Mouse (Mus musculus) layer of hippocampus, adult 8-10 months (tissue): ENCODE measurements at regions not wholly inside any gene's neighbourhood (a gene's known extent, or its start where the extent isn't known, plus 50 kb on each side); places are given as distances from the start of the nearest gene placed in this dataset.
"Not testable (repeated sequence)": the region's sequence is repeated elsewhere in the genome, so short reads cannot be mapped to it uniquely, and the experiment has no call there.

Source experiments
- DNase-seq, 2 experiments: peaks; one replicate each; pipeline ENCODE4 v3.0.0; 2022; ENCODE audit warnings: low spot score in 2 of 2

DNA sequence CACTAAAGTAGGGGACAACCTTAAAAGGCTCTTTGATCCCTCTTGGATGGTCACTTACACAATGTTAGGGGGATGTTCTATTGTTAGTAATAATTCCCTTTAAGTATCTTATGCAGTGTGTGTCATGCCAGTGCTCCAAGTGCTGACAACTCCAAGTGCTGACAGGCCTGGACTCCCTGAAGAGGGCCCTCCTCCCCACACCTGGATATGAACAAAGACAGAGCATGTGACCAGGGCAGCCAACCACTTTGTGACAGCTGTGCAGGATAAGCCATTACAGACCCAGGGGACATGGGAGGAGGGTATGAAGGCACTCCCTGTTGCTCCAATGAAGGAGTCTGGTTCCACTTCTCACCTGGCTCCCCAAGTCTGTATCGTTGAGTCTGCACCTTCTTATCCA lies 224.7 kb downstream of the Adamts15 start:
- no peak for DNase-seq

DNA sequence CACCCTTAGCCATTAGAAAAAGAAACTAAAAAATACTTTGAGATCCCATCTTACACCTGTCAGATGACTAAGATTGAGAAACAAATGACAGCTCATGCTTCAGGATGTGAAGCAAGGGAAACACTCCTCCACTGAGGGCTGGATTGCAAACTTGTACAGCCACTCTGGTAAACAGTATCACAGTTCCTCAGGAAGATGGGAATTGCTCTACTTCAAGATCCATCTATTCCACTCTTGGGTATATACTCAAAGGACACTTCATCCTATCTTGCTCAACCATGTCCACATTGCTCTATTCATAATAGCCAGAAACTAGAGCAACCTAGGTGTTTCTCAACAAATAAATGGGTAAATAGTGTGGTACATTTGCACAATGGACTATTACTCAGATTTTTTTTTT lies 241.2 kb downstream of the Snx19 start:
- no peak for DNase-seq

DNA sequence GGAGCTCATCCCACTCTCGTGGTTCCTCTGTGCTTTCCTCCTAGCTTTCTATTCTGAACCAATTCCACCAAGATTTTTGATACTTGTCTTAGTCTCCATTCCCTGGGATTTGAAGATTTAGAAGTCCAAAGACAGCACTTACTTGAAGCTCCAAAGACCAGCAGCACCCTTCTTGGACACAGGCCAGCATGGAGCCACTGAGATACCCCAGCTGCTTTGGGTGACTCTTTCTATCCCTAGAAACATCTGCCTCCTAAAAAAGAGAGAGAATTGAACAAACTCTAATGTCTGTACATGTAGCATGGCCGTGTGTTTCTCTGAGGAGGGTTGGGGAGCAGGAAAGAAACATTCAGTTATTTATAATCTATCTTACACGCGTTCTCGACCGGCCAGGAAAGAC lies 235.5 kb downstream of the Snx19 start:
- DNase-seq: no peak

DNA sequence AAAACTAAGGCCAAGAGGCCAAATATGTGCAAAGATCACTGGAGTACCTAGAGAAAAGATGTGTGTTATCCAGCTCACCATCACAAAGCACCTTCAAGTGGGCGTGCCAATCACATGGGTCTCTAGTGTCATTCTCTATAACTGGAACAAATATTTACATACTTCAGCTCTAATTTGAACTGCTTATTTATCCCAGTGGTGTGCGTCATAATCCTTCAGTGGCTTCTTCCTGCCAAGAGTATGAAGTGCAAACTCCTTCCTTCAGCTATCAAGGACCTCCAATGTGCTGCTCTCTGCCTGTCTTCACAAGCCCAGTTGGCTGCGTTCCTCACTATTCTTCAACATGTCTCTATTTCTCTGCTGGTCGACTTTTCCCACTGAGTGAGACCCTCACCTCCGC lies 227.1 kb downstream of the Snx19 start:
- DNase-seq: no peak

DNA sequence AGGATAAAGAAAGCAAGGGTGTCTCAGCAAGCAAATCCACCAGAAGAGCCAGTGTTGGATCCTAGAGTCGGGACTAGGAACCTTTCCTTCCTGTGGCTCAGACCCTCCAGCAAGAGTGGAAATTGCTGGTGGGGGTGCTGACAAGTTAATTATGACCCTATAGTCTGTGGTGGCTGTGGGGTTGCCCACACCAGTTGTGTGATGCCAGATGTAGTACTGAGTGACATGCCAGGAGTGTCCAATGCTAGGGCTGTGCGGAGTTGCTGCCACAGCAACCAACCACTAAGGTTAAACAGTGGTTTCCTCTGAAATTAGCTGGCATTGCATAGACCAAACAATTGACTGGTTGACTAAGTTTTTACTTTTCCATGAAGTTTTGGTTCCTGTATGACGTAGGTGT lies 226.3 kb downstream of the Snx19 start:
- DNase-seq: no peak

DNA sequence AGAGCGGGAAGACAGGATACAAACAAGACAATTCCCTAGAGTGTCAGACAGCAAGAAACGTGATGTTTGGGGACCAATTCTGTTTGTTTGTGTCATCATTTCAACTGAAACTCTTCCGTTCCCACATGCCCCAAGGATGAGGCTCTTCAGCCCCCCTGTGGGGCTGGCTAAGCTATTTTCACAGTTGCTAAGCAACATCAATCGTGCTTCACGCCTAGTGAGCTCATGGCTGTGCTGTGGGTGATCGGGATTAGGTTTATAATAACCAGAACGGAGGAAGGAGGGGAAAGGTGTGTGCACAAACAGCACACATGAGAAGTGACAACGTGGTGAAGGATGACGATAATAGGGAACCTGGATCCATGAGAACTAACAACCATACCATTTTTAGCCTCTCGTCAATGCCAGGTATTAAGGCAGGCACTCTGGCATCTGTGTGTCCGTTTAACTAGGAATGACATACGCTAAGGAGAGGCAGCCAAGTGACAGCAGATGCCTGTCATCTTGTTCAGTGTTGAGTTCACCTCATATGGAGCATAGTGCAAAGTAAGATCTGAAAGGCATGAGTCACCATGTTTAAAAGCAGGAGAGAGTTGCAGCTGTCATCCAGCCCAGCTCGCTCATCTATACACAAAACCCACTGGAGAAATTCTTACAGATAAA lies 222.6 kb downstream of the Snx19 start:
- DNase-seq: peak; percentile 58 to 65

DNA sequence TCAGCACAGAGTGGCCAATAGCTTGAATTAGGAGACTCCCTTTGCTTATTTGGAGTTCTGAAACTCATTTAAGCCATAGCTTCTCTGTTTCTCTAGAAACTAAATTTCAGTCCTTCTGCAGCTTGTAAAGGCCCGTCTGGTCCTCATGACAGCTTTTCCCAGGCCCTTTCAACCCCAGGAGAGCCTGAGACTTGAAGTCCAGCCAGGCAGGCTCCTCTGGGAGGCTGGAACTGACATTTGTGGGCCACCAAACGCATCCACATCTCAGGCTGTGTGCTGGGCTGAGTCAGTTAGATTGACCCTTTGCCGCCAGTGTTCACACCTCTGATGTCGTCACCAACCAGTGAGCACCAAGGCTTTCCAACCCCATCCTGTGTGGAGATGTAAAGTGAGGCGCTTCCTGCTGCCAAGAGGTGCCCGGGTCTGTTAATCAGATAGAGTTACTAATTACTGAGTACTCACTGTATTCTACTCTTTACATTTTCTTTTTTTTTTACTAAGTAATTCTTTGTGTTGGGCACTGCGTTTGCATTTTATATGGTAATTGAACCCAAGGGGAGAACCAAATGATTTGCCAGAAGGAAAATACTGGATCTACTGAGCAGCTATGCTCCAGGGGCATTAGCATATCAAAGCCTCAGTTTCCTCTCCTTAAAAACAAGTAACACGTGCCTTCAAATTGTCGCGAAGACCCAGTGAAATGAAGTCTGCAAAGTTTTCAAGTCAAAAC lies 207.0 kb downstream of the Snx19 start:
- no peak for DNase-seq

DNA sequence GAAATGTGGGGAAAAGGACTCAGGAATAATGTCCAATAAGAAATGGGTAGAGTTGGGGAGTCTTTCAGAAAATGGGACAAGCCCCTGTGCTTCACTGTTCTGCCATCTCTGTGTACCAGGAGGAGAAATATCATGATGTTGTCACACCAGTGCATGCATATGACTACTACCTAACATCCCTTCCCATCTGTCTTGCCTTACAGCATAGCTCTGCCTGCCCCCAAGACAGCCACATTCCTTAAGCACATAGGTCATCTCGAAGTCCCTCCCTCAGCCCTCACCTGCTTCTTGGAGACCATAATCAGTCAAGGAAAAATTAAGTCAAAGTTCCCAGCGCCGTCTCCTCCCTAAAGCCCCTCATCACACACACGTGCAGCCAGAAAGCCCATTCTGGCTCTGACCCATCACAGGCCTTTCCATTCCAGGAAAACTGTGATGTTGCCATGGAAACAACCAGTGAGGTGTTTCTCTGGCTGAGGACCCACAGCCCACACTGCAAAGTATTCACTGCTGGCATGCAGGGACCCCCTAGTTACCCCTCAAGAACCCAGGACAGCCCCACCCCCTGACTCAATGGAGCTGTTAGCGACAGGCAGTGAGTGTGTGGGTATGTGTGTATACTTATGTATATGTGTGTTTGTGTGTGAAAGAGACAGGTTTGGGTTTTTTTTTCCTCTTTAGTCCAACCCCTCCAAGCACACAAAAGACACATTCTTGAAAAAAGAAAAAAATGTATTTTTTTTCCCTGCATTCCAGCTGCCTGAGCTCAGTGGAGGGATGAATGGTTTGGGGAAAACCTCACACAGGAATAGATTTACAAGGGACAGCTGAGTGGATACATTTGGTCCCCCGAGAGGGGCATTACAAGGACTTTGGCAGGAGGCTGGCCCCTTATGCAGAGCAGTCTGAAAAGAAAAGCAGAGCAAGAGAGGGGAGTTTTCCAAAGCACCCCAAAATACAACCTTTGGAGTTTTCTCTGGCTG lies 205.5 kb downstream of the Snx19 start:
- DNase-seq: no peak

DNA sequence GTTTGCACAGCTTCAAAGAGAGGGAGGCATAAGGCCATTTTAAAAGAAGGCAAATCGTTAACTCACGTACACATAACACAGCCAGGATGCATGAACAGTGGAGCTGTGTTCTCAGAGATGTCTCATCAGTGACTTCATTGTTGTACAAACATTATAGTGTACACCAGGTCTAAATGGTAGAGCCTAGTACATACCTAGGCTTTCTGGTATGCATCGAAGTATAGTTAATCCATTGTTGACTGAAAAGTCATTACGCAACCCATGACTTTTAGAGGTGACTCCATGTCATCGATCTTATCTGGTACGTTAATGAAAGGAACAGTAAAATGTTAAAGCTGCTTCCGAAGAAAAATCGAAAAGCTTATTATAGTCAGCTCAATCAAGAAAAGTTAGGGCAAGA lies 198.7 kb downstream of the Snx19 start:
- no peak for DNase-seq

DNA sequence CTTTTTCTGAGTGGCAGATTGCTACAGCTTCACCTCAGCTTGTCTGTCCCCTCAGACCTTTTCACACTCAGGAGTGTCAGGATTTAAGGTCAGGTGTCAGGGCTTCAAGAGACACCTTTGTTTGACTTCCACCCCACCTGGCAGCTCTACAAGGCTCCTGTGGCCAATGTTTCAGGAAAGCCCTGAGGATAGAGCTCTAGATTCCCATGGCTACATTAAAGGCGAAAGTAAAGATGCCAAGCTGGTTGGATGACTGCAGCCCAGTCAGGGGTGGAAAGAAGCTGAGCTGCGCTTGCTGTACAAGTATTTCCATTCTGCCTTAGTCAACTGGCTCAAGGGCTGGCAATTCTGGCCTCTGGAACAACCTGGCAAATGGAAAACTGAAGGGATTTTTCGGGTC lies 198.2 kb downstream of the Snx19 start:
- DNase-seq: no peak

DNA sequence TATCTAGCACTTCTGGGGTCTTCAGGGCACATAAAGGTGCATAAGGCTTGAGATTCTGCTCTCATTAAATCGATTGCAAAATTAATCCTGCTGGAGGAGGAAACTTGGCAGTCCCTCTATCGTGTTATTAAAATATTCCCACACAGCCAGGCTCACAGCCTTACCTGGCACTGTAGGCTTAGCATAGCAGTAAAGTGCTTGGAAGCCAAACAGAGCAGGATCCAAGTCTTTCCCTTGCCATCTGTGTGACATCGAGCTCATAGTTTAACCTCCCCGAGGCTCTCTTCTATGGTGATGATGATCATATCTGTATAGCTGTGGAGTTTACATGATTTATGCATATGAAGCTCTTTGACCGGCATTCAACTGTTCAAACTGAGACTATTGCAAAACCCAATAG lies 197.6 kb downstream of the Snx19 start:
- peak; percentile 19 to 21 for DNase-seq

DNA sequence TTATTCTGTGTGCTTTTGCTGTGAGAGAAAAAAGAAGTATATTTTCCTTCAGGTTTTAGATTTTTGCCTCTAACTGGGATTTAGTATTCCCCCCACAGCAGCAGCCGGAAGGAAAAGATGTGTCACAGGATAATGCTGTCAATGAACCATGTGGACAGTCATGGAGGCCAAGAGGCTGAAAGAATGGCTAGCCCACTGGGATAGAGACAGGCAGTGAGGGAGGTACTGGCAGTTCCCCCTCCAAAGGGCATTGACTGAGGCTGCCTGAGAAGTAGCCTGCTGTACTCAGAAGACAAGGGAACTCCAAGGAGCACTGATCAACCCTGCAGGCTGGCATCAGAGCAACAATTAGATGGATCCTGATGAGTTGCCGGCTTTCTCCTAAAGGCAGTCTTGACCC lies 192.4 kb downstream of the Snx19 start:
- DNase-seq: no peak

DNA sequence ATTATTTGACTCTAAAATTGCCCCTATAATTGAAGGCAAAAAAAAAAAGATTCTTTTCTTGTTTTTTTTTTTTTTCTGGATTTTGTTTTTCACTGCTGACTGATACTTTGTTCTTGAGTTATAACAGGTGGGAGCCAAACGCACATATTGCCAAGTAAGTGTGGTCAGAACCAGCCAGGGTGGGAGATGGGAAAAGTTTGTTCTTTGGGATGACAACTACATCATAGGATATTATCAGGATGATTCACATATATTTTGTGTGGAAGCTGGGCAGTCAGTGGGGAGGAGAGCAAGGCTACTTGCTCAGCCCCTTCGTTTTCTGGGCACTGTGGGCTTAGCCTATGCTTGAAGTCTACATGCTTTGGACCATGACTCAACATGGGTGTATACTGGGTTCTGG lies 191.3 kb downstream of the Snx19 start:
- DNase-seq: no peak

DNA sequence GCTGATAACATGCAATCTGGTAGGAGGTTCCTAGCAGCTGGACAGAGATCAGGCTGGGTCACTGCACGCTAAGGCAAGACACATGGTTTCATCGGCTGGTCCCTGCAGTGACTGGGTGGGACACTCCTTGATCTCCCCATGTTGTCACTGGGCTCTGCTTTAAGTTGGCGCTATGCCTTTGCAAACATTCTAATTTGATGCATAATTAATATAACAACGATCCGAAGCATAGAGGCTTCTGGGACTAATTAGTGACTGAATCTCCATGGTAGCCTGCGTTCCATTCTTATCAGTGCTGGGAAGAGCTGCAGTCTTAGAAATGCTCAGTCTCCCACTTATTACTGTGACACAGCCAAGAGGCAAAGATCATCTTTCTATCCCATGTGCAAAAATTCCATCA lies 186.8 kb downstream of the Snx19 start:
- DNase-seq: no peak

DNA sequence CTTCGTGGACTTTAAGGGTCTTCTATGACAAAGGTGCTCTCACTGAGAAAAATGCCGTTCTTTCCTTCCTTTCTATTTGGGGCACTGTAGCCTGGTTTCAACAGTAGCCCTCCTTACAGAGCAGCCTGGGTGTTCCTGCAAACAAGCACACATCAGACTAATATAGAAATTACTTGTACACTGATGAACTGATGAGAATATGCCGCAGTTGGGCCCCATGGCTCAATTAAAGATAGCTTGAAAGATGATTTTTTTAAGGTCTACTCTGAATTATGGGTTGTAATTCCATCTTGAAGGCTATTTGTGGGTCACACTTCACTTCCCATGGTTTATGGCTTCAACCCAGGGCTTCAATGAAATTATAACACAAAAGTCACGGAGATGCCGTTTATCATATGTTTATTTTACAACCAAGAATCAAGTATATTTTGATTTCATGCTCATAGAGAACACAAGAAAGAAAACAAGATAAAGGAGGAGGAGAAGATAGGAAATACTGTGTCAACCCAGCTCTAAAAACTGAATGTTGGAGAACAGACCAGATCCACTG lies 186.2 kb downstream of the Snx19 start:
- DNase-seq: no peak

DNA sequence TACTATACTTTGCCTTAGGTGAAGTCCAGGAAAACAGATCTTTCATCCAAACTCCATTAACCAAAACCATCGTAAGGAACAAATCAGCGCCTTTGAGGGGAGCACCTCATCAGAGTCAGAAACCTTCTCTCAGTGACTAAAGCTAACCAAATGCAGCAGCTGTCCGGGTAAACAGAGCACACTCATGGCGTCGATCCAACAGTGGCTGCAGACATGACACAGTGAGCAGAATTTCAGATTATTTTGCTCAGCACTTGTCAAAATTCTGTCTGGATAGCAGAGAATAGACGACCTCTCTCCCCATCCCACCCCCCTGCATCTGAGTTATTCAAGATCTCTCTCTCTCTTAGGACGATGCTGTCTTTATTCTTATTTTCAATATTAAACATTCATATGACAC lies 183.4 kb downstream of the Snx19 start:
- DNase-seq: no peak

DNA sequence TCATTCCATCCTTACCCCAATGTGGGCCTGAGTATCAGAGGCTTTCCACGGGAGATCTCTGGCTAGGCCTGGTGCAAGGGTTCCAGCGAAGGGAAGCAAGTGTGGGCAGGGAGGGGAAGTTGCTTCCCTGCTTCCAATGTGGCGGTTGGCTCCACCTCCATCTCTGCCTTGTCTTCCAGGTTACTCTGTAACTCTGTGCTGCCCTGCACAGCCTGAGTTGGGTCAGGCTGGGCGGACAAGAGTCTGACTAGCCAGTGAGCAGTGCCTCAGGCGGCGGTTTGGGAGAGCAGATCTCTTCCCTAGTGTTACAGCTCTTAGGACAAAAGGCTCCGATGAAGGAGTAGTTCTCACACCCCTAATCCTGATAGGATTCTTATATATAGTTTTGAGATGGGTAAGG lies 172.8 kb downstream of the Snx19 start:
- DNase-seq: no peak

DNA sequence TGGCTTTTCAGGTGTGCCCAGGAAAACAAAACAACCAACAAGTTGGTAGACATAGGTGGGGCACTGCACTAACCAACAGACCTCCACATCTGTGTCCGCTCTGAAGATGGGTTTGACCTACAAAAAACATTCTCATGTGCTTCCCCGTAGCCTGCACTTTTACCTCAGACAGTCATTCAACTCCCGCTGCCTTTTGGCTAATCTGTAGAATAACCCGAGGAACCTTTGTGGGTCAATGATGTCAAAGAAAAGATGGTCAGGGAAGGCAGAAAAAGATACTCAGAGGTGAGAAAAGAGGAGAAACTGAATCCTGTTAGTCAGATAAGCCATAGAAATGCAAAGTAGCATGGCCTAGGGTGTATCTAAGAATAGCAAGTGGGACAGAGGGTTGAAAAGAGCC lies 170.8 kb downstream of the Snx19 start:
- no peak for DNase-seq

DNA sequence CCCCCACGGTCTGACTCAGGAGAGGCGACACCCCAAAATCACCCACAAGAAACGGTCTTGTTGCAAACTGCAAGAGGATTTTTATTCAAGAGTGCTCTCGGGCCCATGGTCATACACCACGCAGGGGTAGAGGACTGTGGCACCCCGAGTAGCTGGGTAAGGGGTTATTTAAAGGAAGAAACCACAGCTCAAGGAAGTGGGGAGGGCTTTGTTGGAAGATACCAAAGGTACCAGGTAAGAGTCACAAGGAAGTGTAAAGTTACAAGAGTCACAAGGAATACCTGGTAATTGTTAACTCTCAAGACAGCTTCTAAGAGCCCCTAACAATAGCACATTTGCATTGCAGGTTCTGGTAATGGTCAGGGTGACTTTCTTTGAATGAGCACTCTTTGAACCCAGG lies 170.2 kb downstream of the Snx19 start:
- not testable (repeated sequence) for DNase-seq

DNA sequence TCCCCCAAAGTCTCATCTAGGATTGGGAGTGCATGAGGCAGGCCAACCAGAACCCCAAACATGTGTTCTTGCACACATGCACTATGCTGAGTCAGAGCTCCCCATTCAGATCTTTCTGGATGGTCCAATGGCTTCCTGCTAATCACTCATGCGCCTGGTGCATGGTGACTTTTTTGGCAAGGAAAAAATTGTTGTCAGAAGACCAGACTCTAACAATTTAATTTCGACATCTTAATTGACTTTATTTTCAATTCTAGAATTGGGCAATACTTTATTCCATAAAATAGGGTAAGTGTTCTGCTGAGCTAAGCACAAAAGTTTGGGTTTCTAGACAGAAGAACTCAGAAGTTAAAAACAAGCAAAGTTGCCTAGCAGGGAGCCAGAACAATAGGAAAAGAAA lies 165.7 kb downstream of the Snx19 start:
- DNase-seq: no peak

DNA sequence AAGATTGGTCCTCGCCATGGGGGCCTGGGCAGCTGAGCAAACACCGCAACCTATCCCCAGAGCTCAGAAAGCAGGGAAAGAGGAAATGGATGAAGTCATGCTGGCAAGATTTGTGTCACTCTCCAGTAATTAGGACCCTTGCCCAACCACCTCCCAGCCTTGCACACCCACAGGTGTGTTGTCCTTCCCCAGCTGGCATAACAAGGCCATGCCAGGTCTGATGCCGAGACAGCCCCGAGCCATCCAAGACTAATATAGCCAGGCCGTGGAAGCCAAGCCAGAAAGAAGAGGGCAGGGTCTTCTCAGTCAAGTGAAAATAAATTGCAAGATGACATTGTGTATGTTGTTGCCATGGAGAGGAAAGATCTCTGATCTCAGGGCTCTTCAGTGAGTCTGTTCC lies 164.3 kb downstream of the Snx19 start:
- no peak for DNase-seq

DNA sequence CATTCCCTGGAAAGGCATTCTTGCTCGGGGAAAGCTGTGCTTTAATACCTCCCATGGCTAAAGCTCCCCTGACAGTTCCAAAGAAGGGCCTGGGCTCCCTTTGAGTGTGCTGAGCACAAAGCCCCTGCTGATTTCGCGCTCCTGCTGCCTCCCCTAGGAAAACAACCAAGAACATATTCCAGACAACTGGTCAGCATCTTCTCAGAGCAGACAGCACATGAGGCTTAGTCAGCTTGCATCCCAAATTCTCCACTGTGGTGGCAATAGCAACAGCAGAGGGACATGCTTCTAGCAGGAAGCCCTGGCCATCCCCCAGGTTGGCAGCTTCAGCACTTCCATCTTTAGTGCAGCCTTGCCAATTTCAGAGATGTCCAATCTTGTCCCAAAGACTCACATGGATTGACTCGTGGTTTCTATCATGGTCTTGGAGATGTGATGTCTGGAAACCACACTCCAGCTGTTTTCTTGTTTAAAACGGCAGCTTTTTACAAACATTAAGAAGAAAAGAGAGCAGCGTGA lies 163.8 kb downstream of the Snx19 start:
- DNase-seq: no peak
